Mouse (Mus musculus): Measurements from ENCODE around the gene Arhgef3. TPM values are rescaled to one million over a fixed set of nuclear protein-coding genes. Genes with fewer than 3 reads are reported as not detected.

Gene Arhgef3
- 8.4 and 12.2 TPM in 2 replicates for polyA plus RNA-seq (2012; rRNA removed)

- peak; percentile 36 for DNase-seq (ENCODE audit: low read depth, low spot score)
- WGBS: 2% methylated on average over 58 of the region's 58 CpGs
These were observed at the start of gene Arhgef3 for GRCm38 (mm10) chr14:27114362-27115274. TSS of gene Arhgef3 (plus strand) at chr14:27114899.

DNA sequence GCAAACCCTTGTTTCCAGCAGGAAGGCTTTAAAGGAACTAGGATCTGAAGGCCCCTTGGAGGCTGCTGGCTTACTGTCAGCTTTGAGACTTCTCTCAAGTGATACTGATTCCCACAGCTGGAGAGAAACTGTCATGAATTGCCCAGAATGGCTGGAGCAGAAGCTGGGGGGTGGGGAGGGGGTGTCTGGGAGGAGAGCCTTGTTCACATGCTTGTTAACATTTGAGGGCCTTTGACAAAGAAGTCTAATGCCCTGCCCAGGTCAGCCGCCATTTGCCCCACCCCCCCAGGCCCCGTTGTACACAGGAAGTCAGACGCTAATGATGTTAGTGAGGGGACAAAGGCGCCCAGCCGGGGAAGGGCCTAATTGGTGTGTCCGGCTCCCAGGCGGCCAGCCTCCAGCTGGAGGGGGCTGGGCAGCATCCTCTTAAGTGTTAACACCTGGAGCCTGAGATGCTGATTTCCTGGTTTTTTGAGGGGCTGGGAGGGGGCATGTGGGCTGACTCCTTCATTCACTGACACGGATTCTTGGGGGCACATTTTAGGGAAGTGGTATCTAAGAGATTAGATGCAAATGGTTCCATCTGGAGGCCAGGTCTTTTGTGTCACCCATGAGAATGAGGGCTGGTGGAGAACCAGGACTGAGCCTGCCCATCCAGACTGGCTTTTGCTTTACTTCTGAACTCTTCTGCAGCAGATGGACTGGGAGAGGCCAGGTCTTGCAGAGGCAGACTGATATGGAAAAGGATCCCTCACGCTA lies 48.3 kb upstream of the Arhgef3 start:
- whole genome bisulfite sequencing: 58% methylated on average over 9 of the region's 9 CpGs
- DNase-seq (ENCODE audit: low read depth, low spot score): no peak

- DNase-seq (ENCODE audit: low read depth, low spot score): no peak
- WGBS: 51% methylated on average over 6 of the region's 6 CpGs
These were observed 46.8 kb upstream of the Arhgef3 start for GRCm38 (mm10) chr14:27067866-27068271.

DNA sequence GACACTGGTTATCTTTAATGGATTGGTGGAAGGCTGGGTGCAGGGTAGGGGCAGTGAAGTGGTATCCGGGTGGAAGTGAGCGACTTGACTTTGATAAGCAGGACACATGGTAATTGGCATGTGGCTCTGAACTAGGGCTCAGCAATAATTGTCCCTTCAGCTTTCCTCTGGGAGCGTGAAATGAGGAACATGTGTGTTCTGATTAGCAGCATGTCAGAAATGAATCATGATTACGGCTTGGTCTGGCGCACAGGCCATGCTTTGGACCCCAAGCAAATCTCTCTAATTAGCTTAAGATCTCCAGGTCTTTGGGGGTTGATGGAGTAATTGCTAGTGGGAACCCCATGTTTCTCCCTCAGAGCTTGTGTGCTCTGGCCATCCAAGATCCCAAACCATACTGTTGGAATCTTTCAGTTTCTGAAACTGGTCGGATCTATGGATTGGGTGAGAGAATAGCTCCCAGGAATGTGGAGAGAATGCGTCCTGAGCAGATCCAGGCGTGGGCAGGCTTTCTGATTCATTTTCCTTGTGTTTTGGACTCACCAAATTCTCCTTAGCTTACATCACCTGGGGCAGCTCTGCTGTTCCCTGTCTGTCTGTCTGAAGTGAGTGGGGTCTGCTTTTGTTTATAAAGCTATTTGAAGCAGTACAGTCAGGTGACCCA lies 45.1 kb upstream of the Arhgef3 start:
- no peak for DNase-seq (ENCODE audit: low read depth, low spot score)
- 82% methylated on average over 8 of the region's 8 CpGs for WGBS

GRCm38 (mm10) chr14:27070128-27070527 lies 44.6 kb upstream of the Arhgef3 start:
- WGBS: 68% methylated on average over 3 of the region's 3 CpGs
- DNase-seq (ENCODE audit: low read depth, low spot score): no peak

DNA sequence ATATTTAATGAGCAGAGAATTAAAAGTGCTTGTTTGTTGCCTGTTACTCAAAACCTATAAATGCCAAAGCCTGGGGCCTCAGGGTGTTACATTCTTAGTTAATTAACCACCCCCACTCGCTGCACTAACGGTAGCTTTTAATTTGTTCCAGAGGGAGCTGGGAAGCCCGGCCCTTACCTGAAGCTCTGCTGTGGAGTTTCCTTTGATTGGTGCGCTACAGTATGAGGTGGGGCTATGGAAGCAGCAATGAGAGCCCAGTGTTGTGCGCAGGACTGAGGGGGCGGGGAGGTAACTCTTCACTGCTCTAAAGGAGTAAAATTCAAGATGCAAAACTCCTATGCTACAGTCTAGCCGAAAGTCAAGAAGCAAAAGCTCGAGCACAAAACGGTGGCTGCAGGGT lies 43.9 kb upstream of the Arhgef3 start:
- WGBS: 57% methylated on average over 9 of the region's 9 CpGs
- DNase-seq (ENCODE audit: low read depth, low spot score): no peak

GRCm38 (mm10) chr14:27071985-27072384 lies 42.7 kb upstream of the Arhgef3 start:
- WGBS: 13% methylated on average over 3 of the region's 3 CpGs
- peak; percentile 29 for DNase-seq (ENCODE audit: low read depth, low spot score)

GRCm38 (mm10) chr14:27075084-27075483 lies 39.6 kb upstream of the Arhgef3 start:
- no peak for DNase-seq (ENCODE audit: low read depth, low spot score)
- 55% methylated on average over 6 of the region's 6 CpGs for WGBS

- no peak for DNase-seq (ENCODE audit: low read depth, low spot score)
- WGBS: 73% methylated on average over 8 of the region's 8 CpGs
These were observed 38.7 kb upstream of the Arhgef3 start for GRCm38 (mm10) chr14:27075909-27076521.

DNA sequence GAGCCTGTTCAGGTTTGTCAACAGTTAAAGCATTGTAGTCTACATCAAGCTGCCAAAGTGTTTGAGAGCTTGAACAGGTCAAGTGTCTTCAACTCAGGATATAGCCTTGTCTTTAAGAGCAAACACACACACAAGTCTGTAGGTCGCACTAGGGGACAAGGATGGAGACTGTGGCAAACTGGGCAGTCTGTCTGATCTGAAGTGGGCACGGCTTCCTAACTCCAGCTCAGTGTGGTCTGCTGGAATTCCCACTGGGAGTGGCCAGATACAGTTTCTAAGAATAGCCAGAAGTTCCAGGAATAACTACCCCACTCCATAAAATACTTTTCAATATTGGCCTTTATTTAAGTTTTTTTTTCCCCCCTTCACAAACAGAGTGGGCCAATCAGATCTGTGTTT lies 38.2 kb upstream of the Arhgef3 start:
- DNase-seq (ENCODE audit: low read depth, low spot score): no peak
- WGBS: 69% methylated on average over 2 of the region's 2 CpGs

DNA sequence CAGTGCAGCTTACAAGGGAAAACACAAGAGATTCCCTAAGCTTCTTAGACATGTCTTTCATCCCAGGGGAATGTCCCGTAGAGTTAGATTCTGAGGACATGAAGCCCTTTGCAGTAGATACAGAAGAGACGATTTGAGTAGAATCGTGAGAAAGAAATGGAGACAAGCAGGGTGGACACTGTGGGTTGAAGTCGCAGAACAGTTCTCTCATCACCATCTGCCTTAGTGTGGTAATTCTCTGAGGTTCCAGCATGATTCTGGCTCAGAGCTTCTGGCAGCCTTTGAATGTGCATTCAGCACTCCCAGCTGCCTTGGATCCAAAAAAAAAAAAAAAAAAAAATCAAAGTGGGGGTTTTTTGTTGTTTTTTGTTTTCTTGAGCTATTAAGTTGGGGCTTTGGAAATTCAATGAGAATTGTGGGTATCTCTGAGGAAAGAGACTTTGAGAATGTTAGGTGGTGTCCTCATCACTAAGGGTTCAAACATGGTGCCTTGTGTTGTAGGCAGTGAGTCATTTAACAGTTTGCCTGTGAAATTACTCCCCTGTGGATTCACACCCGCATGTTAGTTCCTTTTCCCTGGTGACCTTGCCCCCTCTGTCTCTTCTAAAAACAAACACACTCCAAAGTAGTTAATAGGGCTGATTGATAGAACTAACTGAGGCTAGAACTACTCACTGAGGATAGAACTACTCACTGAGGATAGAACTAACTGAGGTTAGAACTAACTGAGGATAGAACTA lies 33.0 kb upstream of the Arhgef3 start:
- DNase-seq (ENCODE audit: low read depth, low spot score): no peak
- 73% methylated on average over 5 of the region's 5 CpGs for WGBS

DNA sequence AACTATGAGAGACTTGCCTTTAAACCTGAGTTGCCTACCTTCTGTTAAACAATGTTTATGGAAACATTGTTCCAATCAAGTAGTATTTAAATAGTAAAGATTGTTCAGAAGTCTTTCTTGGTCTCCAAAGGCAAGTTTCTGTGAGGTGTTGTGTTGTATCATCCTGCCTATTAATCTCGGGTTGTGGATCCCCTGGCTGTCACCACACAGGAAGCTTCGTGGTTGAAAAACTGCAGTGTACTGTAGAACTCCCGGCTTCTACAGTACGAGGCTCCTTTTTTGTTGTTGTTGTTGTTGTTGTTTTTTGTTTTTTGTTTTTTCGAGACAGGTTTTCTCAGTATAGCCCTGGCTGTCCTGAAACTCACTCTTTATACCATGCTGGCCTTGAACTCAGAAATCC lies 29.2 kb upstream of the Arhgef3 start:
- 81% methylated on average over 5 of the region's 5 CpGs for WGBS
- DNase-seq (ENCODE audit: low read depth, low spot score): no peak

GRCm38 (mm10) chr14:27085999-27086398 lies 28.7 kb upstream of the Arhgef3 start:
- WGBS: 92% methylated on average over 4 of the region's 4 CpGs
- no peak for DNase-seq (ENCODE audit: low read depth, low spot score)

- DNase-seq (ENCODE audit: low read depth, low spot score): no peak
- 84% methylated on average over 5 of the region's 5 CpGs for WGBS
These were observed 20.5 kb upstream of the Arhgef3 start for GRCm38 (mm10) chr14:27094247-27094646.

- 77% methylated on average over 9 of the region's 9 CpGs for WGBS
- no peak for DNase-seq (ENCODE audit: low read depth, low spot score)
These were observed 18.6 kb upstream of the Arhgef3 start for GRCm38 (mm10) chr14:27096133-27096532.

- no peak for DNase-seq (ENCODE audit: low read depth, low spot score)
- WGBS: 31% methylated on average over 3 of the region's 3 CpGs
These were observed 17.9 kb upstream of the Arhgef3 start for GRCm38 (mm10) chr14:27096779-27097178.

GRCm38 (mm10) chr14:27101735-27102134 lies 13.0 kb upstream of the Arhgef3 start:
- 43% methylated on average over 7 of the region's 7 CpGs for WGBS
- DNase-seq (ENCODE audit: low read depth, low spot score): no peak

GRCm38 (mm10) chr14:27102720-27103119 lies 12.0 kb upstream of the Arhgef3 start:
- 88% methylated on average over 6 of the region's 6 CpGs for WGBS

More at GRCm38 (mm10) chr14:27102720-27103119, 12.0 kb upstream of the Arhgef3 start:
- no peak for DNase-seq (ENCODE audit: low read depth, low spot score)

All from large intestine, adult 2 months (tissue).